Mouse (Mus musculus): ENCODE measurements at regions not wholly inside any gene's neighbourhood (a gene's known extent, or its start where the extent isn't known, plus 50 kb on each side); places are given as distances from the start of the nearest gene placed in this dataset.

DNA sequence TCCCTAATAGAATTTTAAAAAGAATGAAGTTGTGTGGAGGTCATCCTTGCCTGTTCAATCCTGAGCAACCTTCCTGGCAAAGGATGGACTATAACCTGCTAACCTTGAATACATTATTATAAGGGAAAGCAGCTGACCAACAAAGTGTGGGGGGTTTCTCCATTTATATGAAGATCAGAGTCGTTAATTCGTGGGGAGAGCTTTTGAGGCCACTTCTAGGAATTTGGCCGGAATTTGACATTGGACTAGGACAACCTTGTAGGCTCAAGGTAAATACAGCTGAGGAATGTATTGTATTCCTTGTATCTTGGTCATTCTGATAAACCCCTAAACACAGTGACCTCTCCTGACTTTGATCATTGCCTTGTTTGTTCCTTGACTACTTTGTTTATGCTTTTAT, 56.9 kb downstream of the Klf4 start:
- no peak for ATAC-seq

DNA sequence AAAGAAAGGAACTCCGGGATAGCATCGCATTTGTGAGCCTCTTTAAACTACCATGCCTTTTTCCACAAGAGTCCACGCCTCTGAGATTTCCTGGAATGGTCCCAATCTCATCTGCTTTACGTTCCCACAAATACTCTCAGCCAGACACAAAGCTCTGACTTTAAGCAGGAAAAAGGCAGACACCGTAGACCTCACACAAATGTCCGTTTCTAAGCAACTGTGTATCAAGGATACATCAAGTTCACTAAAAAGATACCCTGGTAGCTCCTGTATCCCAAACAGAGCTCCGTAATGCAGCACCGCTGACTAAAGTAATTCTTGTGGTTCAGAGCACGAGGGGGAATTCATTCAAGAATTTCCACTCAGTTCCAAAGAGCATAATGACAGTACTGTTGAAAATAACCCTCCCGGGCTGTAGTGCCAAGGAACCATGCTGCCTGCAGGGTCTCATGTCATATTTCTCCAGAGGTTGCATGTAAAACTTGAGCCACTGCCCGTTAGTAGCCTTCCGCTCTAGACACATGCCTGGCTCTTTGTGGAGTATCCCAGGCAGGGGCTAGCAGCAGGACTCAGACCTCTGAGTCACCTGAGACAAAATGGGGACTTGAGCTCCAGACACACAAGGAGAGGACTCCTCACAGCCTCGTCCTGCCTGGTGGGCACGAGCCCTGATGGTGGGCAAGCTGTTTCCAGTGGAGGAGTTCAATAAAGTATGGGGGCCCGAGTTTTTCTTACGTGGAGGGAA, 58.0 kb downstream of the Klf4 start:
- WGBS (ENCODE audit: insufficient replicate concordance) = 80% methylated on average over 16 of the region's 16 CpGs
- H3K4me3 ChIP-seq (ENCODE audit: low read depth, low read length) = no peak overlapping the region
- TF ChIP-seq CTCF (IDR thresholded peaks at IDR 0.05; ENCODE audit: low read depth) = no peak
- DNase-seq (no peak), ATAC-seq (no peak)
- no peaks in the 10 kb centered on the region for H3K9me3 ChIP-seq (ENCODE audit: low read length)
- no peaks in the 10 kb centered on the region for H3K27me3 ChIP-seq (ENCODE audit: insufficient read depth, low read length)
- H3K9ac ChIP-seq (replicated peaks) = no peak overlapping the region
- H3K4me1 ChIP-seq (ENCODE audit: insufficient read depth) = peaks cover 10% of the 10 kb centered on the region
- H3K36me3 ChIP-seq (replicated peaks; ENCODE audit: insufficient read depth, low read length) = no peaks in the 10 kb centered on the region
- no peak overlapping the region for H3K4me2 ChIP-seq (ENCODE audit: low read depth, low read length)
- no peak overlapping the region for H3K27ac ChIP-seq (ENCODE audit: low read depth)

More for the DNA sequence above, 56.9 kb downstream of the Klf4 start:
- no peaks in the 10 kb centered on the region for H3K9me3 ChIP-seq (ENCODE audit: low read length)
- WGBS (ENCODE audit: insufficient replicate concordance) = 75% methylated on average over 3 of the region's 3 CpGs
- H3K36me3 ChIP-seq (replicated peaks; ENCODE audit: insufficient read depth, low read length) = no peaks in the 10 kb centered on the region
- H3K4me1 ChIP-seq (ENCODE audit: insufficient read depth) = peaks cover 12% of the 10 kb centered on the region
- no peak overlapping the region for H3K27ac ChIP-seq (ENCODE audit: low read depth)
- no peak overlapping the region for H3K4me3 ChIP-seq (ENCODE audit: low read depth, low read length)
- no peak for DNase-seq
- no peaks in the 10 kb centered on the region for H3K27me3 ChIP-seq (ENCODE audit: insufficient read depth, low read length)
- TF ChIP-seq CTCF (IDR thresholded peaks at IDR 0.05; ENCODE audit: low read depth) = no peak
- TF ChIP-seq EP300 (IDR thresholded peaks at IDR 0.05; ENCODE audit: low read depth) = no peak
- no peak overlapping the region for H3K4me2 ChIP-seq (ENCODE audit: low read depth, low read length)
- no peak overlapping the region for H3K9ac ChIP-seq (replicated peaks)

DNA sequence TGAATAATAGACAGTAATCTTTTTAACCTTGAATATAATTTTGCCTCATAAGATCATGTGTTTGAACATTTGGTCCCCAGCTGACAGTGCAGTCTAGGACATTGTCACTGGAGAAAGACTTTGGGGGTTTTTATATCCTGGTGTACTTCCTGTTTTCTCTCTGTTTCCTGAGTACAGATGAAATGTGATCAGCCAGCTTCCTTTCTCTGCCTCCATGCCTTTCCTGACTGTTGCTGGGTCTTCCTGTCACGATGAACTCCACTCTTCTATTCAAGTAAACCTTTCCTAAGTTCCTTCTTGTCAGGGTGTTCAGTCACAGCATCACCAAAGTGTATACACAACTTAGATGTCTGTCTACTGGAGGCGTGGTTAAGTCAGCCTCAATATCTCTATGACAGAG, 59.6 kb downstream of the Klf4 start:
- ATAC-seq = no peak
- no peak for DNase-seq
- 40% methylated on average over 2 of the region's 2 CpGs for WGBS (ENCODE audit: insufficient replicate concordance)
- H3K4me1 ChIP-seq (ENCODE audit: insufficient read depth) = peaks cover 10% of the 10 kb centered on the region
- no peaks in the 10 kb centered on the region for H3K9me3 ChIP-seq (ENCODE audit: low read length)
- no peaks in the 10 kb centered on the region for H3K27me3 ChIP-seq (ENCODE audit: insufficient read depth, low read length)
- H3K9ac ChIP-seq (replicated peaks) = no peak overlapping the region
- H3K4me3 ChIP-seq (ENCODE audit: low read depth, low read length) = no peak overlapping the region
- H3K27ac ChIP-seq (ENCODE audit: low read depth) = no peak overlapping the region; the same call in 1 of the 2 replicates
- TF ChIP-seq CTCF (IDR thresholded peaks at IDR 0.05; ENCODE audit: low read depth) = no peak
- peak; percentile 53; the same call in 1 of the 2 replicates for TF ChIP-seq EP300 (IDR thresholded peaks at IDR 0.05; ENCODE audit: low read depth)
- no peaks in the 10 kb centered on the region for H3K36me3 ChIP-seq (replicated peaks; ENCODE audit: insufficient read depth, low read length)
- no peak overlapping the region for H3K4me2 ChIP-seq (ENCODE audit: low read depth, low read length)

DNA sequence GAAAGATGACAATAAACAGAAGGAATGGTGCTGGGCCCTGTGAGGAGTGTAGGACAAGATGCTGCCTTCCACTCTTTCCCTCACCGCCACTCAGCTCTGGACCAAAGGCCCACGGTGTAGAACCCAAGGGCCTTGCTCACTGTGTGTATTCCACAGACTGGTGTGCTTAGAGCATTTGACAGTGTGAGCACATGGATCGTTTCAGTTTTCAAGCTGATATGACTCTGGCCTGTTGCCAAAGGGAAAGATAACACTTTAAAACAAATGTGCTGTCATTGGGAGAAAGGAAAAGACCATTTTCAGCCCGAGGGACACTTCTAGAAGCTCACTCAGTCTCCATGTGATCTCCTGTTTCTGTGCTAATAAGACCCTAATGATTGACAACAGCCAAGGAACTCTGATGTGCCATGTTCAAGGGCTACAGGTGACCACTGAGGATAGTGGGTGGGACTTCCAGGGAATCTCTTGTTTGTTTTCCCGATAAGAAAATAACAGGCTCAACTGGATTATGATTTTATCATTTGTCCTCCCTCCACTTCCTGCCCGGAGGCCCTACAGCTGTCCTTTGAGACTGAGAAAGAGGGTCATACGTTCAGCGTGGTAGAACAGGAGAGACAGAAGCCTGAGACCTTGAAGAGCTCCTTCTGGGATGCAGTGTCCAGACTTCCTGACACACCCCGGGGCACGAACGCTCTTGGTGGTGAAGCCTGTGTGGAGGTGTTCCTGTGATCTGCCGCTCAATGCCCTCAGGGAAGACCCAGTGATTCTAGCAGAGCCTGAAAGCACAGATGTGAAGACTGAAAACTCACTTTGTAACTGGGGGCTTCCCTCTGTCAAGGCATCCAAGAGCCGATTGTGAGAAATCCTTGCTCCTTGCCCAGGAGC, 61.2 kb downstream of the Klf4 start:
- WGBS (ENCODE audit: insufficient replicate concordance) = 57% methylated on average over 13 of the region's 13 CpGs
- Histone ChIP-seq H3K9ac (replicated peaks) (no peak overlapping the region), H3K36me3 (replicated peaks; ENCODE audit: insufficient read depth, low read length) (no peaks in the 10 kb centered on the region), H3K4me3 (ENCODE audit: low read depth, low read length) (no peak overlapping the region), H3K4me1 (ENCODE audit: insufficient read depth) (peaks cover 10% of the 10 kb centered on the region), H3K27ac (ENCODE audit: low read depth) (no peak overlapping the region), H3K27me3 (ENCODE audit: insufficient read depth, low read length) (no peaks in the 10 kb centered on the region), H3K4me2 (ENCODE audit: low read depth, low read length) (no peak overlapping the region), H3K9me3 (ENCODE audit: low read length) (no peaks in the 10 kb centered on the region)
- DNase-seq (no peak), ATAC-seq (no peak)
- no peak for TF ChIP-seq EP300 (IDR thresholded peaks at IDR 0.05; ENCODE audit: low read depth)
- no peak for TF ChIP-seq CTCF (IDR thresholded peaks at IDR 0.05; ENCODE audit: low read depth)

DNA sequence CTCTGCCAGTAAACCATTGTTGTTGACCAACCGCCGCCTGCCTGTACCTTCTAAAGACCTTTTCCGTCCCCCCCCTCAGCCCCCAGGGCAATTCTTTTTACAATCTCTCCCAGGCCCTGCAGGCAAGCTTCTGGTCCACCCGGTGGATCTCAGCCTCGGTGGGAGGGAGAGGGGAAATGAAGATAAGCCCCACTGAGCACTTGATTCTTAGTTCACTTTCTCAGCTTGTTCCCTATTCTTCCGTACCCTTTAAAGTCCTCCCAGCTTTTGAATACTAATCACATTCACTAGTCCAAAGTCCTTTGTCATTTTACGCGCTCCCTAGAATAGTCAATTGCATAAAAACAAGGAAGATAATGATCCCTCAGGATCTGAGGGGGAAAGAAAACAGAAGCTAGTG, 68.1 kb downstream of the Klf4 start:
- WGBS (ENCODE audit: insufficient replicate concordance) = 23% methylated on average over 8 of the region's 8 CpGs
- ATAC-seq (no peak), DNase-seq (no peak)
- no peaks in the 10 kb centered on the region for H3K36me3 ChIP-seq (replicated peaks; ENCODE audit: insufficient read depth, low read length)
- H3K4me3 ChIP-seq (ENCODE audit: low read depth, low read length) = no peak overlapping the region
- TF ChIP-seq EP300 (IDR thresholded peaks at IDR 0.05; ENCODE audit: low read depth) (no peak), CTCF (IDR thresholded peaks at IDR 0.05; ENCODE audit: low read depth) (no peak)
- H3K27ac ChIP-seq (ENCODE audit: low read depth) = no peak overlapping the region
- H3K9me3 ChIP-seq (ENCODE audit: low read length) = no peaks in the 10 kb centered on the region
- H3K9ac ChIP-seq (replicated peaks) = no peak overlapping the region
- no peak overlapping the region for H3K4me2 ChIP-seq (ENCODE audit: low read depth, low read length)
- no peaks in the 10 kb centered on the region for H3K4me1 ChIP-seq (ENCODE audit: insufficient read depth)
- H3K27me3 ChIP-seq (ENCODE audit: insufficient read depth, low read length) = no peaks in the 10 kb centered on the region

DNA sequence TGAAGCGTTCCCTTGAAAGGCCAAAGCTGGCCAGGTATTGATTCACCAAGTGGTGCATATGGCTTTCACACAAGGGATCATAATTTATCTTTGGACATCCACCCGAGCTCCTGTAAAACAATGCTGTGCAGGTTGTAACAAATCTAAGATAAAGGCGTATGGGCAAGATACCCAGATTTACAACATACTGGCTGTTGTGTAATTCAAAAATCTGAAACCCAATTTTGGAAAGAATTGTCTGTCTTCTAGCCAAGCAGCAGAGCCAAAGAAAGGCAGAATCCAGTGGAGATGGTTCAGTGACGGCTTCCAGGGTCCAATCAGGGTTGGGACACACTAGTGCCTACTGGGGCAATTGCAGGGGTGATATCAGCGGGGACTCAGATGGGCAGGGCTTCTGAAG, 70.3 kb downstream of the Klf4 start:
- WGBS (ENCODE audit: insufficient replicate concordance) = 66% methylated on average over 5 of the region's 5 CpGs
- no peaks in the 10 kb centered on the region for H3K36me3 ChIP-seq (replicated peaks; ENCODE audit: insufficient read depth, low read length)
- DNase-seq (no peak), ATAC-seq (no peak)
- H3K9me3 ChIP-seq (ENCODE audit: low read length) = no peaks in the 10 kb centered on the region
- H3K4me1 ChIP-seq (ENCODE audit: insufficient read depth) = no peaks in the 10 kb centered on the region
- H3K27me3 ChIP-seq (ENCODE audit: insufficient read depth, low read length) = no peaks in the 10 kb centered on the region
- H3K9ac ChIP-seq (replicated peaks) = no peak overlapping the region
- no peak overlapping the region for H3K27ac ChIP-seq (ENCODE audit: low read depth)
- TF ChIP-seq EP300 (IDR thresholded peaks at IDR 0.05; ENCODE audit: low read depth) (no peak), CTCF (IDR thresholded peaks at IDR 0.05; ENCODE audit: low read depth) (no peak)
- H3K4me2 ChIP-seq (ENCODE audit: low read depth, low read length) = no peak overlapping the region
- no peak overlapping the region for H3K4me3 ChIP-seq (ENCODE audit: low read depth, low read length)
